Mouse (Mus musculus): ENCODE measurements around the gene Mapk1.

DNA sequence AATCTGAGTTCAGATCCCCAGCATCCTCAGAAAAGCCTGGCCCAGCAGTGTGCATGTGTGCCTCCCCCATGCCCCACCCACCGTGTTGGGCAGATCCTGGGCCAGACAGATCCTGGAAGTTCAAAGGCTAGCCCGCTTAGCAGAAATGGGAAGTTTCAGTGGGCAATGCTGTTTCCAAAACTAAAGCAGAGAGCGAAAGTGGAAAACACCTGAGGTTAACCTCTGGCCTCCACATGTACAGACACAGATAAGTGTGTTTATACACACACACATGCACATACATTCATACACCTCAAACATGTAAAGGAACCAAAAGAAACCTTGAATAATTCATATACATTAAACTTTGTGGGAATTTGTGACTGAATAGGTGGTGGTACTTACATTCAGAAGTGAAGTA, 5.1 kb upstream of the Mapk1 start:
- no peak for TF ChIP-seq CTCF (conservative IDR thresholded peaks at IDR 0.05; ENCODE audit: insufficient read depth, insufficient read length, low read depth, low read length)
- TF ChIP-seq POLR2A (IDR thresholded peaks at IDR 0.05; ENCODE audit: low read depth, low read length): no peak
